Mouse (Mus musculus) megakaryocyte, embryonic 14.5 days (primary cell): Measurements from ENCODE around the gene Gm35315. TPM values are rescaled to one million over a fixed set of nuclear protein-coding genes. Genes with fewer than 3 reads are reported as not detected.
"Not testable (repeated sequence)": the region's sequence is repeated elsewhere in the genome, so short reads cannot be mapped to it uniquely, and the experiment has no call there.

ENCODE experiments used
- H3K27me3 ChIP-seq: replicated peaks from 2 replicates; pipeline ENCODE3; 2012; ENCODE audit warnings: inconsistent platforms
- H3K36me3 ChIP-seq: replicated peaks from 2 replicates; pipeline ENCODE3; 2012; ENCODE audit warnings: low read length, inconsistent platforms, mixed read lengths
- H3K4me1 ChIP-seq: 2 replicates; pipeline ENCODE4 v1.6.1; 2012; ENCODE audit warnings: inconsistent platforms
- H3K4me3 ChIP-seq: replicated peaks from 2 replicates; pipeline ENCODE3; 2012; ENCODE audit warnings: moderate library complexity, mild to moderate bottlenecking, inconsistent platforms
- H3K9me3 ChIP-seq: 2 replicates; pipeline ENCODE4 v1.6.1; 2012; ENCODE audit warnings: inconsistent platforms
- FLI1 ChIP-seq: IDR thresholded peaks from 2 replicates; pipeline ENCODE4 v1.6.1; 2012; ENCODE audit warnings: low read length, inconsistent platforms, mixed read lengths
- GATA1 ChIP-seq: IDR thresholded peaks from 3 replicates; pipeline ENCODE4 v1.6.1; 2012; ENCODE audit warnings: mixed read lengths, low read length, inconsistent platforms, borderline replicate concordance
- polyA plus RNA-seq: library from polyadenylated mRNA; stranded (reverse); fragments of >175 nt; gene quantifications from 2 replicates; pipeline ENCODE4 v1.2.3, GENCODE M21; 2012; ENCODE audit warnings: low replicate concordance; ENCODE audit not compliant: insufficient read depth

Gm35315 gene
- polyA plus RNA-seq = not detected in 2 replicates

GRCm38 (mm10) chr5:110094030-110094846 is at the start of gene Gm35315:
Gene Gm35315, minus strand, starts transcription at chr5:110094420.
- H3K4me3 ChIP-seq = peak within 1 kb of the TSS; percentile 94
- peaks cover 19% of the 10 kb centered on the region for H3K4me1 ChIP-seq
- H3K27me3 ChIP-seq = peaks cover 2% of the 10 kb centered on the region
- no peaks in the 10 kb centered on the region for H3K36me3 ChIP-seq
- TF ChIP-seq FLI1 = no peak
- no peak for TF ChIP-seq GATA1
- no peaks in the 10 kb centered on the region for H3K9me3 ChIP-seq

GRCm38 (mm10) chr5:110143007-110143406 is 48.8 kb upstream of the Gm35315 start:
- no peaks in the 10 kb centered on the region for H3K9me3 ChIP-seq
- H3K4me1 ChIP-seq = peaks cover 32% of the 10 kb centered on the region
- H3K4me3 ChIP-seq = no peak overlapping the region
- TF ChIP-seq FLI1 (no peak), GATA1 (no peak)
- H3K27me3 ChIP-seq = no peaks in the 10 kb centered on the region
- peaks cover 93% of the 10 kb centered on the region for H3K36me3 ChIP-seq

GRCm38 (mm10) chr5:110142309-110142708 is 48.1 kb upstream of the Gm35315 start:
- peaks cover 39% of the 10 kb centered on the region for H3K4me1 ChIP-seq
- H3K36me3 ChIP-seq = peaks cover 92% of the 10 kb centered on the region
- H3K4me3 ChIP-seq = no peak overlapping the region
- no peak for TF ChIP-seq FLI1
- no peak for TF ChIP-seq GATA1
- H3K9me3 ChIP-seq = no peaks in the 10 kb centered on the region
- H3K27me3 ChIP-seq = no peaks in the 10 kb centered on the region

- Histone ChIP-seq H3K27me3 (no peaks in the 10 kb centered on the region), H3K4me3 (no peak overlapping the region), H3K36me3 (peaks cover 73% of the 10 kb centered on the region), H3K9me3 (no peaks in the 10 kb centered on the region), H3K4me1 (peaks cover 44% of the 10 kb centered on the region)
- no peak for TF ChIP-seq GATA1
- no peak for TF ChIP-seq FLI1
Observed at GRCm38 (mm10) chr5:110140424-110140823, 46.2 kb upstream of the Gm35315 start.

- Histone ChIP-seq H3K9me3 (peaks cover 5% of the 10 kb centered on the region; the same call in 1 of the 2 replicates), H3K27me3 (no peaks in the 10 kb centered on the region), H3K4me1 (peaks cover 44% of the 10 kb centered on the region), H3K36me3 (peaks cover 64% of the 10 kb centered on the region), H3K4me3 (peak overlapping the region; percentile 38)
- TF ChIP-seq FLI1 = no peak
- no peak for TF ChIP-seq GATA1
Observed at GRCm38 (mm10) chr5:110139325-110139724, 45.1 kb upstream of the Gm35315 start.

- Histone ChIP-seq H3K36me3 (peaks cover 50% of the 10 kb centered on the region), H3K4me1 (peaks cover 37% of the 10 kb centered on the region)
- TF ChIP-seq FLI1 = no peak
- no peak for TF ChIP-seq GATA1
Observed at GRCm38 (mm10) chr5:110137816-110138215, 43.6 kb upstream of the Gm35315 start.

GRCm38 (mm10) chr5:110136087-110136464 is 41.9 kb upstream of the Gm35315 start:
- peaks cover 29% of the 10 kb centered on the region for H3K4me1 ChIP-seq
- no peaks in the 10 kb centered on the region for H3K27me3 ChIP-seq
- H3K36me3 ChIP-seq = peaks cover 36% of the 10 kb centered on the region
- peak overlapping the region; percentile 95 for H3K4me3 ChIP-seq
- TF ChIP-seq GATA1 (no peak), FLI1 (no peak)
- H3K9me3 ChIP-seq = peaks cover 24% of the 10 kb centered on the region

More at GRCm38 (mm10) chr5:110137816-110138215, 43.6 kb upstream of the Gm35315 start:
- Histone ChIP-seq H3K27me3 (no peaks in the 10 kb centered on the region), H3K4me3 (no peak overlapping the region), H3K9me3 (peaks cover 17% of the 10 kb centered on the region)

- no peak for TF ChIP-seq GATA1
- no peak for TF ChIP-seq FLI1
- peaks cover 32% of the 10 kb centered on the region for H3K36me3 ChIP-seq
- H3K4me3 ChIP-seq = peak within 1 kb of the TSS; percentile 95
- no peaks in the 10 kb centered on the region for H3K27me3 ChIP-seq
- H3K9me3 ChIP-seq = peaks cover 29% of the 10 kb centered on the region
- peaks cover 29% of the 10 kb centered on the region for H3K4me1 ChIP-seq
Observed at GRCm38 (mm10) chr5:110135293-110136086, 41.3 kb upstream of the Gm35315 start, which contains the start of gene Chfr. Gene Chfr, plus strand, starts transcription at chr5:110135842.

GRCm38 (mm10) chr5:110122380-110122779 is 28.2 kb upstream of the Gm35315 start:
- H3K4me3 ChIP-seq, H3K27me3 ChIP-seq, H3K4me1 ChIP-seq, H3K9me3 ChIP-seq: not testable (repeated sequence)
- peaks cover 66% of the 10 kb centered on the region for H3K36me3 ChIP-seq

- H3K9me3 ChIP-seq = no peaks in the 10 kb centered on the region
- TF ChIP-seq FLI1 (no peak), GATA1 (no peak)
- peaks cover 49% of the 10 kb centered on the region for H3K36me3 ChIP-seq
- H3K27me3 ChIP-seq = no peaks in the 10 kb centered on the region
- peak within 1 kb of the TSS; percentile 94 for H3K4me3 ChIP-seq
- H3K4me1 ChIP-seq = peaks cover 36% of the 10 kb centered on the region
Observed at GRCm38 (mm10) chr5:110109991-110110441, 15.8 kb upstream of the Gm35315 start, which contains the start of gene Zfp605. Gene Zfp605, plus strand, starts transcription at chr5:110110092.
